Mouse (Mus musculus): Measurements from ENCODE around the gene Wdfy2.

GRCm38 (mm10) chr14:62880084-62880851 is 42.8 kb downstream of the Wdfy2 start:
- TF ChIP-seq CTCF (IDR thresholded peaks at IDR 0.05; ENCODE audit: extremely low read depth, insufficient read length, insufficient replicate concordance, low read depth, low read length) = no peak
- no peak for TF ChIP-seq POLR2A (IDR thresholded peaks at IDR 0.05; ENCODE audit: low read depth, low read length)

Measured in small intestine, adult 2 months (tissue).